Mouse (Mus musculus) right cerebral cortex, postnatal 25 days (tissue): Measurements from ENCODE around the gene Apol7a.

Source experiments
- DNase-seq: peaks from one replicate; pipeline ENCODE4 v3.0.0; 2022

Gene Apol7a

GRCm38 (mm10) chr15:77343527-77344091 is 55.3 kb downstream of the Apol7a start:
- no peak for DNase-seq

DNA sequence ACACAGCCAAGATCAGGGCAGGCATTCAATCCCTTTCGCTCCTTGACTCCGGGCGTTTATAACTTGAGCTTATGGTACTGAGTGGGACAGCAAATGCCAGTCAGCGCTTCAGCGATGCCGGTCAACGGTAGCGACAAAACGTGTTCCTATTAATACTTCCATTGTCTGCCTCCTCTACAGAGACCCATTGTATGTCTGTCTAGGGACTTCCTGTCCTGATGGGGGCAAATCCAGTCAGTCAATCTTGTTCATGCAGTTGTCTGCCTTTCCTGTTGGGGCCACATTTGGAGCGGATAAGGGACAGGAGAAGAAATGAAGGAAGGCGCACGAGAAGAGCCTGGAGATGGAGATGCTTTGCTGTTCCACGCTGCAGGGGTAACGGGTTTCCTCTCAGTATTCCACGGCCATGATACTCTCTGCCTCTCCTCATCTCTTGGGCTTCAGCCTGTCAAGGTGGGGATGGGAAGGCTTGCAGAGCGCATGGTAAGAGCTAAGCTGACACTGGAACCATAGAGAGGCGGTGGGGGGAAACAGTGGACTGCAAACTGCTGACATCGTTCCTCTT is 55.9 kb downstream of the Apol7a start:
- no peak for DNase-seq

DNA sequence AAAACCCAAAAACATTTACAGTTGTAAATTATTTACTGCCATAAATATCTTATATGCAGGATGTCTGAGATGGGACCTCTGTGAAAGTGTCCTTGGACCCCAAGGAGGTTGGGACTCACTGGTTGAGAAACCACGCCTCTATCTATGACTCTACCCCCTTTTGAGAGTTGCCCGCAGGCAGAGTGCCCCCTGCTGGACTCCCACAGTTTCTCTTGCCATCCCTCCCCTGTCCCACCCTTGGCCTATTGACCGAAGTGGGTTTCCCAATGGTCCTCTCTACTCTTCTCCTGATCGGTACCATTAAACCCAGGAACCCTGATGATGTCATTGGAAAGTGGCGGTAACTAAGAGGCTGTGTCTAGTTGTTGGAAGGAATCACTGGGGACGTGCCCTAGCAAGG is 56.9 kb downstream of the Apol7a start:
- no peak for DNase-seq

- DNase-seq, result no peak
These were observed 58.3 kb downstream of the Apol7a start for GRCm38 (mm10) chr15:77340581-77340980.

DNA sequence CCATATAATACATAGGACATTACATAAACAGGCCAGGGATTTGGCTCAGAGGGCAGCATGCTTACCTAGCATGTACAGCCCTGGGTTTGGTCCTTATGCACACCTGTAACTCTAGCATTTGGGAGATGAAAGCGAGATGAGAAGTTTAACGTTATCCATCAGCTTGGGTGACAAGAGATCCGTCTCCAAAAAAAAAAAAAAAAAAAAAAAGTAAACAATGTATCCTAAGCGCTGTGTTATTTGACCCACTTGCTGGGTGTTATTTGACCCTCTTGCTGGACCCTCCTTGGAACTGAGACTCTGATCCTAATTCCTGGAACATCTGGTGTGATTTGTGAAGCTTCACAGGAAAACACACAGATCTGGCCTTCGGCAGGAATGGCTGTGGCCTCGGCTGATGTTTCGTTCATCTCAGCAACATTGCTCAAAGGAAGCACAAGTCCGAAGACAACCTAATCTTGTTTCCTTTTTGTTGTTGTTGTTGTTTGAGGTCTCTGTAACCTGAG is 59.9 kb downstream of the Apol7a start:
- DNase-seq, result no peak

DNA sequence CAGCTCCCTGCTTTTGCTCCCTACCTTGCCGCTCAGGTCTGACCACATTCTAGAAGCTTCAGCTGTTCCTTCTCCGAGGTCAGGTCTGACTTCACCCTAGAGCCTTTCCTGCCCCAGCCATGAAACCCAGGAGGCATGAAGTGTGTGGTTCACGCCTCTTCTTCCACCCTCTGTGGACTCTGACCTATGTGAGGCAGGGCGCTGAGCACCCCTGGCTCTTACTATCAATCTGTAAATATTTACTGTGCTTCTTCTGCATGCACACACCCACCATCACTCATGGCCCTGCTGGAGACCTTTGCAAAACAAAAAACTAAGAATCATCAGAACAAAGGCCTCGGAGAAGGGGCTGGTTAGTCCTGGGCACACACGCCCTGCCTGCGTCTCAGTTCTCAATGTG is 60.5 kb downstream of the Apol7a start:
- DNase-seq, result no peak
